Mouse (Mus musculus): ENCODE measurements around the gene Rgl3.

The Rgl3 gene

GRCm38 (mm10) chr9:21948790-21949189 is 40.5 kb downstream of the Rgl3 start:
- DNase-seq (ENCODE audit: low read depth, low spot score), result no peak

GRCm38 (mm10) chr9:21948146-21948545 is 41.1 kb downstream of the Rgl3 start:
- no peak for DNase-seq (ENCODE audit: low read depth, low spot score)

GRCm38 (mm10) chr9:21947540-21948130 is 41.6 kb downstream of the Rgl3 start:
- no peak for DNase-seq (ENCODE audit: low read depth, low spot score)

GRCm38 (mm10) chr9:21944267-21944666 is 45.0 kb downstream of the Rgl3 start:
- DNase-seq (ENCODE audit: low read depth, low spot score), result no peak

GRCm38 (mm10) chr9:21943638-21944037 is 45.6 kb downstream of the Rgl3 start:
- DNase-seq (ENCODE audit: low read depth, low spot score), result no peak

GRCm38 (mm10) chr9:21943046-21943445 is 46.2 kb downstream of the Rgl3 start:
- DNase-seq (ENCODE audit: low read depth, low spot score), result no peak

GRCm38 (mm10) chr9:21938234-21938855 is 50.9 kb downstream of the Rgl3 start:
- DNase-seq (ENCODE audit: low read depth, low spot score), result no peak

GRCm38 (mm10) chr9:21937711-21938175 is 51.5 kb downstream of the Rgl3 start:
- no peak for DNase-seq (ENCODE audit: low read depth, low spot score)

- DNase-seq (ENCODE audit: low read depth, low spot score), result peak; percentile 95
Observed at GRCm38 (mm10) chr9:21936692-21937570, 52.3 kb downstream of the Rgl3 start, which contains the start of gene Plppr2. Gene Plppr2, plus strand, starts transcription at chr9:21937033.

GRCm38 (mm10) chr9:21935466-21936131 is 53.6 kb downstream of the Rgl3 start:
- DNase-seq (ENCODE audit: low read depth, low spot score), result no peak

GRCm38 (mm10) chr9:21934021-21934420 is 55.2 kb downstream of the Rgl3 start:
- no peak for DNase-seq (ENCODE audit: low read depth, low spot score)

GRCm38 (mm10) chr9:21932445-21933137 is 56.7 kb downstream of the Rgl3 start:
- no peak for DNase-seq (ENCODE audit: low read depth, low spot score)

GRCm38 (mm10) chr9:21932006-21932405 is 57.2 kb downstream of the Rgl3 start:
- DNase-seq (ENCODE audit: low read depth, low spot score), result no peak

- DNase-seq (ENCODE audit: low read depth, low spot score), result no peak
Observed at GRCm38 (mm10) chr9:21929208-21929607, 60.0 kb downstream of the Rgl3 start.

GRCm38 (mm10) chr9:21927208-21927753 is 62.0 kb downstream of the Rgl3 start, which contains the start of the genes Ccdc159 and Tmem205:
Gene Ccdc159, plus strand, starts transcription at chr9:21927471.
Gene Tmem205, minus strand, starts transcription at chr9:21927556.
- peak; percentile 99 for DNase-seq (ENCODE audit: low read depth, low spot score)

GRCm38 (mm10) chr9:21926784-21927183 is 62.5 kb downstream of the Rgl3 start:
- DNase-seq (ENCODE audit: low read depth, low spot score), result no peak

GRCm38 (mm10) chr9:21926155-21926554 is 63.1 kb downstream of the Rgl3 start:
- DNase-seq (ENCODE audit: low read depth, low spot score), result no peak

GRCm38 (mm10) chr9:21925506-21925905 is 63.7 kb downstream of the Rgl3 start:
- no peak for DNase-seq (ENCODE audit: low read depth, low spot score)

- DNase-seq (ENCODE audit: low read depth, low spot score), result no peak
Observed at GRCm38 (mm10) chr9:21925034-21925433, 64.2 kb downstream of the Rgl3 start.

- DNase-seq (ENCODE audit: low read depth, low spot score), result no peak
Observed at GRCm38 (mm10) chr9:21924099-21924493, 65.2 kb downstream of the Rgl3 start.
